Mouse (Mus musculus): ENCODE measurements around the gene Rxra.

Rxra gene

DNA sequence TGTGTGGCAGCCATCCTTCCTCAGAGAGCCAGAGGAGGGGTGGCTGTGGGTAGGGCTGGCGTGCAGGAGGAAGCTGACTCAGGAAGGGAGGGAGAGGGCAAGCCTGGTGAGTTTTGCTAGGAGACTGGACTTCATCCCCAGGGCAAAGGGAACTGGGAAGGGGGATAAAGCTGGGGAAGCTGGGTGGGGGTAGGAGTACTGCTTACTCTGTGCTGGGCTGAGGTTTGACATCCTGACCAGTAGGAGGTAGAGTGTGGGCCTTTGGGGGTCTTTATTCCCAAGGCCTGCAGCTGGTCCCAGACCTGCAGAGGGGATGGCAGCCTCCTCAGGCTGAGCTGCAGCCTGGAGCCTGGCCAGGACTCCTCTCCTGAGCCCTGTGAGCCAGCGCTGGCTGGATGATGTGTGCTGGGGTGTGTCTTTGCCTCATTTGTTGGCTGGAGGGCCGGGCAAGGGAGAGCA is 4.6 kb upstream of the Rxra start:
- no peak for DNase-seq

- DNase-seq, result peak; percentile 57
Observed at GRCm38 (mm10) chr2:27676478-27677325, 462 bp downstream of the Rxra start.

- DNase-seq, result peak; percentile 34
Observed at GRCm38 (mm10) chr2:27677411-27678310, 1.4 kb downstream of the Rxra start.

DNA sequence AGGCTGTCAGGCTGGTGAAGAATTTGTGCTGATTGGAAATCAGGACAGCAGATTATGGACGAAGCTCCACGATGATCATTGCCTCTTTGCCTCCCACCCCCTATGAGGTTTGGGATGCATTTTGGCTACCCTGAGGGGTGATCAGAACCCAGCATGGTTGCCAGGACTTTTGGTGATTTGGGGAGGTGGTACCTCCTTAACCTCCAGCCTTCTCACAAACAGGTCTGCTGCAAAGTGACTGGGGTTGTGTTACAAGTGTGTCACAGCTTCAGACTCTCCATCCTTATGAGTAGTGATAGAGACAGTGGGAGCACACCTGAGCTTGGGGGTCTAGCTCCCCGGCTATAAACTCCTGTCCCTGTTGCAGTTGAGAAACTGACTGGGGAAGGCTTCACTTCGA is 2.1 kb downstream of the Rxra start:
- no peak for DNase-seq

DNA sequence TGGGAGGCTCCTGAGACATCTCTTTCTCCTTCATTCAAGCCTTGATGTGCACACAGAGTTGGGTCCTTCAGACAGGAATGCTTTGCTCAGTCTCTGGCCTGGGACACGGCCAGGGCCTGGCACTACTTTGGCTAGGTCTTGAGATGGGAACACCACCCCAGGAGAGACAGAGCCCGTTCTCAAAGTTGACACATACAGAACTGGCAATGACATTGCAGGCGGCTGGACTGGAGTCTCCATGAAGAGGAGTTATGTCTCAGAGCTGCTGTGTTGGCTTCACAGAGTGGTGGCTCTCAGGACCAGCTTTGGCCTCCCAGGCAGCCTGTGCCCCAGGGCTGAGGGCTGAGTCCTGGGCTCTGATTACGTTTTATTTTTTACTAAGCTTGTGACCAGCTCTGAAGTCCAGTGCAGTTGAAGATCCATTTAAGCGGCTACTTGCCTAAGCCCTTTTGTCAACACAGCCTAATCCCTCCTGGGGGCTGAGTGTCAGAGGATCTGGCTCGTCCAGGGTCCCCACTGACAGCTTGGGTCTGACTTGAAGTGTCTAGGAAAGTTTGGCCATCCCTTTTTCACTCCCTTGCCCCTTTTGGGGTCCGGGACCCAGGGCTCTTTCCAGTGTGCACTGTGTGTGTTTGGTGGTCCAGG is 2.7 kb downstream of the Rxra start:
- no peak for DNase-seq

DNA sequence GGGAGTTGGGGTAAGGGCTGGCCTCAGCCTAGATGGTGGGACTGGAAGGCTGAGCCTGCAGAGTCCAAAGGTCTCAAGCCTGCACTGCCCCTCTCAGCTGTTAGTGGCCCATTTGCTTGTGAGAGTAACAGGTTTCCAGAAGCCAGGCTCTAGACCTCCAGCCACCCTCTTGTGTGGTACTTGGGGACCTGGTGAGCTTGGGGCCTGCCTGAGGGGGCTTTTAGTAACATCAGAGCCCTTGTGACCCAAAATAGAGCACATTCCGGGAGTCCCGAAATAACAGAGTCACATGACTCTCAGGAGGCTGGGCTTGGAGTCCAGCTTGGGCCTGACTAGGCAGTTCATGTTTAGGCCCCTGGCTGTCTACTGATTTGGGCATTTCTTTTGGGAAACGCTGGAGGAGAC is 3.4 kb downstream of the Rxra start:
- DNase-seq, result no peak

DNA sequence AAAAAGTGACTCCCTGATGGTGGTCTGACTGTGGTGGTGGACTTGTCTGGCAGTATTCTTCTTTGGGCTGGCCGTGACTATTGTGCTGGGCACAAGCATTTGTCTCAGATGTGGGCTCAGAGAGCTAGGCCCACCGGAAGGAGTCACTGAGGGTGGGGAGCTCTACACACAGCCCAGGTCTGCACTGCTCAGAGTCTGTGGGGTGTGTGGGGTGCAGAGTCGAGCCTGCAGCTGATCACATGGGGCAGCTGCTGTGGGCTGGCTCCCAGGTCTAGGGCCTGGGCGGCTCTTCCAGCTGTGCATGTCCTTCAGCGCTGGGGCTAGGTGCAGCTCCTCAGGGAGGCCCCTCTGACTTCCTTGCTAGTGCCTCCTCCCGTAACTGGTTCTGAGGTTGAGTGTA is 3.8 kb downstream of the Rxra start:
- DNase-seq, result no peak

- DNase-seq, result no peak
Observed at GRCm38 (mm10) chr2:27680595-27680994, 4.4 kb downstream of the Rxra start.

DNA sequence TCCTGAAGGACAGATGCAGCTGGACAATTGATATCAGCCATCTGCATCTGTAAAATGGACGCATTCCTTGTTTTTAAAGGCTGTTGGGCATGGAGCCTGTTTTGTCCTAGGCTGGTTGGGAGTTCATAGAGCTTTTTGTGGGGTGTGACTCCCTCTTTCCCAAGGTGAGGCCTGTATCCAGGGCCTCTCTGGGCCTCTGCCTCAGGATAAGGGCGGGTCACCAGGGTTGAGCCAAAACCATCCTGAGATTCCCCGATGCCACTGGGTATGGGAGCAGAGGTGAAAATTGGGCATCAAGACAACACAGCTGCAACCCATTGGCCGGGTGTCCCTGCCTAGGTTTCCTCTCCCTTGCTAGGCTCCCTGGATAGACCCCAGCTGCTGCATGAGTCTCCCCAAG is 5.2 kb downstream of the Rxra start:
- no peak for DNase-seq

DNA sequence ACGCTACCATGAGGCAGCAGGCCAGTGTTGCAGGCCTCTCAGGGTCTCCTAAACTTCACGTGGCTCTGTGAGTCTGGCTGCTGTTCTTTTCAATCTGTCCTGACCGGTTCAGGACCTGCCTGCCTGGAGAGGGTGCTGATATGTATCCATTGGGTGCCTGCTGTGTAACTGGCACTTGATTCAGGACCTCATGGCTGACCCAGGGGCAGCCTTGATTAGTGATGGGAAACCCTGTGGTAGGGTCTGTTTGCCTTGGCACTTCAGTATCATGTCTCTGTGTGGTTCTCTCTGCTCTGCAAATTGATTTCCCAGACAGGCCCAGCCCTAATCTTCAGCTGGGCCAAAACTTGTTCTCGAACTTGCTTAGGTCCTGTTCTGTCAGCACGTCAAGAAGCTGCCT is 5.9 kb downstream of the Rxra start:
- DNase-seq, result no peak

GRCm38 (mm10) chr2:27684017-27684657 is 7.9 kb downstream of the Rxra start:
- no peak for DNase-seq

GRCm38 (mm10) chr2:27685917-27686316 is 9.7 kb downstream of the Rxra start:
- DNase-seq, result no peak

DNA sequence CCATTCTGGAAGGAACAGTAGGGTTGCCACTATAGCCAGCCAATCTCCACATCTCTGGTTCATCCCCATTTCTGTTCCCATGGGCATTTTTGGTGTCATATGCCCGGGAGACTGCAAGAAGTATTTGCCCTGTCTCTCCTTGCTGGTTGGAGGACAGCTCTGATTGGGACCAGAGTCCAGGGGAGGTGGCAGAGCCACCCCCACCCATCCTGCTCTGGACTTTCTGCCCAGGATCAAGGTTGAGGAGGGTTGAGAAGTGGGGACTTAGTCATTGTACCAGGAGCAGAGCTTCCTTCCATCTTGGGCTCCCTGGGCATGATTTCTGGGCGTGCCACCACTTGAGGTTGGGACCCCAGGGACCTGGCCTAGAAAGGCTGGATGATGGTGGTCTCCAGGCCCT is 10.1 kb downstream of the Rxra start:
- no peak for DNase-seq

- no peak for DNase-seq
Observed at GRCm38 (mm10) chr2:27687041-27687440, 10.8 kb downstream of the Rxra start.

DNA sequence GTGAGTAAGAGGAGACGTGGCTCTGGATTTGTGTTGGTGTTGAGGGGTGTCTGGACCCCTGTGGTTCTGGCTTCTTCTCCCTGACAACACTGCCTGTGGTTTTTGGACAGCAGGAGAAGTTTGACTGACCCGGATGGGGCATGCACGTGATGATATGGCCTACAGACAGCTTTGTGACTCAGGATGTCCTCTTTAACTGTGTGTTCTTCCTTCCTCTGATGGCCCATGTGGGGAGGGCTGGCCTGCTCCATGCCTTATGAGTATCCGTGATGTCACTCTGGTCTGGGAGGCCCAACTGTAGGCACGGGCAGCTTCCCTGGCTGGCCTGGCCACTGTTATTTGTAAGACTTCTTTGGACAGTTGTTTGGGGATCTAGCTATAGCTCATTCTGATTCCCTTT is 11.7 kb downstream of the Rxra start:
- no peak for DNase-seq

DNA sequence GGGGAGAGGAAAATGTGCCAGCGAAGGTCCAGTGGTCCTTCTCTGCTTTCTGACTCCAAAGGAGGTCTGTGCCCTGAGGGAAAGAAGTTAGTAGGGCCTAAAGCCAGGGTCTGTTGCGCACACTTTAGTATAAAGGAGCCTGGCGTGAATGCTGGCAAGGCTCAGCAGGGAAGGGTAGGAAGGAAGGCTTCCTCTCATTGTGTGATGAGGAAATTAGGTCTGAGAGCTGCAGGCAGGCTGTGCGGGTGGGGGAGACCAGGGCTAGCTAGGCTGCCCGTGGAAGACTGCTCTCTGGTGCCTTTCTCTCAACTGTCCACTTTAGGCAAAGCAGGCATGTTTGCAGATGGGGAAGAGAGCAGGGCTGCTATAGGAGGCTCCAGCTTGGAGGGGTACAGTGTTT is 14.5 kb downstream of the Rxra start:
- DNase-seq, result no peak

- DNase-seq, result no peak
Observed at GRCm38 (mm10) chr2:27691139-27691720, 15.0 kb downstream of the Rxra start.

GRCm38 (mm10) chr2:27692608-27693007 is 16.4 kb downstream of the Rxra start:
- DNase-seq, result no peak

DNA sequence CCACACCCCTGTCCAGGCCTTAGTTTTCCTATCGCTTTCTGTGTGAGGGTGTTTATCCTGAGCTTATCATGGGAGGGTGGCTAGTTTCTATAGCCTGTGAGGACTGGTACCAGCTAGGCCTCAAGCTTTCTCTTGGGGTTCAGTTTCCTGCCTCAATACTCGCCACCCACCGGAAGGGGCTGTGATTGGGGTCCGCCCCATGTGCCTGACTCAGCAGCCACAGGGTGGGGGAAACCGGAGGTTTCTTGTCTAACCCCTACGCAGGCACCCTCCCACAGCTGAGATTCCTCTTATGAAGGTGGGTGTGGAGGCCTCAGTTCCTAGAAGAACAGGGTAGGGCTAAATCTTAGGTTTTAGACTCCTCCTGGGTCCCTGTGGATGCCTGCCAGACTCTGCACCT is 17.4 kb downstream of the Rxra start:
- peak; percentile 71 for DNase-seq

GRCm38 (mm10) chr2:27699574-27699973 is 23.3 kb downstream of the Rxra start:
- DNase-seq, result no peak

GRCm38 (mm10) chr2:27702283-27702682 is 26.0 kb downstream of the Rxra start:
- DNase-seq, result no peak

- no peak for DNase-seq
Observed at GRCm38 (mm10) chr2:27702904-27703666, 26.8 kb downstream of the Rxra start.

All from thymus, postnatal 25 days (tissue).